Mouse (Mus musculus) kidney, postnatal 0 days (tissue): Measurements from ENCODE around the gene Dgkd. TPM values are rescaled to one million over a fixed set of nuclear protein-coding genes. Genes with fewer than 3 reads are reported as not detected.

Source experiments
- ATAC-seq: fragments of 200-750 bp; cut with Nextera tagmentation; replicated peaks from 2 replicates; pipeline ENCODE4 v1.8.0; 2017; ENCODE audit warnings: low read depth, moderate number of reproducible peaks, moderate TSS enrichment, moderate library complexity; ENCODE audit not compliant: low FRiP score
- DNase-seq: peaks from one replicate; pipeline ENCODE4 v3.0.0-alpha.2; 2016; ENCODE audit warnings: low spot score
- H3K27ac ChIP-seq: fragments of 300-500 bp; sonication (generic); 2 replicates; pipeline ENCODE4 v1.5.1; 2014; ENCODE audit warnings: mild to moderate bottlenecking
- H3K27me3 ChIP-seq: fragments of 300-500 bp; sonication (generic); 2 replicates; pipeline ENCODE4 v1.6.1; 2014; ENCODE audit warnings: low read length, mixed read lengths; ENCODE audit not compliant: insufficient read depth
- H3K36me3 ChIP-seq: fragments of 300-500 bp; sonication (generic); 2 replicates; pipeline ENCODE4 v1.6.1; 2014; ENCODE audit warnings: low read length, mixed read lengths; ENCODE audit not compliant: insufficient read depth
- H3K4me1 ChIP-seq: fragments of 300-500 bp; sonication (generic); replicated peaks from 2 replicates; pipeline ENCODE4 v1.6.1; 2014; ENCODE audit warnings: antibody characterized with exemption, low read length, mixed read lengths; ENCODE audit not compliant: insufficient read depth
- H3K4me2 ChIP-seq: fragments of 300-500 bp; sonication (generic); 2 replicates; pipeline ENCODE4 v1.6.1; 2014; ENCODE audit warnings: mild to moderate bottlenecking, low read length, moderate library complexity, mixed read lengths
- H3K4me3 ChIP-seq: fragments of 300-500 bp; sonication (generic); replicated peaks from 2 replicates; pipeline ENCODE4 v1.5.1; 2014; ENCODE audit warnings: low read depth, low read length
- H3K9ac ChIP-seq: fragments of 300-500 bp; sonication (generic); 2 replicates; pipeline ENCODE4 v1.6.1; 2014; ENCODE audit warnings: low read depth, low read length
- H3K9me3 ChIP-seq: fragments of 300-500 bp; sonication (generic); replicated peaks from 2 replicates; pipeline ENCODE4 v1.6.1; 2016; ENCODE audit warnings: low read length, inconsistent platforms, mixed read lengths
- CTCF ChIP-seq: IDR thresholded peaks from 2 replicates; pipeline ENCODE4 v1.5.1; 2016; ENCODE audit warnings: antibody characterized with exemption, low read depth, mild to moderate bottlenecking, moderate library complexity
- WGBS: fragments of 180-500 bp; shearing (Covaris S2); extraction: QIAGEN DNeasy Blood & Tissue Kit; methylation state at CpG from one replicate; pipeline ENCODE4 v1.1.7; 2014; 5-methylcytosine and 5-hydroxymethylcytosine counted together
- polyA plus RNA-seq: library from polyadenylated mRNA; unstranded; fragments of >200 nt; fragmentation: Nextera tagmentation; extraction: Ambion mirVana; gene quantifications from 2 replicates; pipeline ENCODE4 v1.2.1, GENCODE M21; 2015

Gene Dgkd
- polyA plus RNA-seq, 1 experiment from 2014 or later: 19.8 TPM

DNA sequence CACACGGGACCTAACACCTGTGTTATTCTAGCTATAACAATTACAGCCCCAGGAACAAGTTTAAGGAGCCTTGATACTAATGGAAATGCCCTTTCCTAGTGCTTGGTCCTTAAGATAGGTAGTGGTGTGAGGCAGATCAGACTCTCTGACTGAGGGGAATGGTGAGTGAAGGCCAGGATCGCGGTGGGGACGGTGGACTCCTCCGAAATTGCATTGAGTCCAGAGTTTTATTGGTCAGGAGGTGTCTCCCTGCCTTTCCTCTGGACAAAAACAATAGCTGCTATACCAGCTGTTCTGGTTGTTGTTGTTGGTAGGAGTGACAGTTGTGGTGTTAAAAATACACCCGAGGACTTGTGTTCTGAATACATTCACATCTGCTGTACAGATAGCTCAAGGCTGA, 1.3 kb downstream of the Dgkd start:
- Histone ChIP-seq H3K27ac (no peak overlapping the region), H3K4me2 (peak overlapping the region; percentile 88), H3K36me3 (no peaks in the 10 kb centered on the region), H3K4me1 (peaks cover 12% of the 10 kb centered on the region), H3K27me3 (no peaks in the 10 kb centered on the region), H3K4me3 (peak overlapping the region; percentile 98), H3K9me3 (no peaks in the 10 kb centered on the region), H3K9ac (0 out of 2 replicates have a peak overlapping the region, but pooled peaks have one; percentile 32)
- ATAC-seq (no peak), DNase-seq (no peak)
- 14% methylated on average over 6 of the region's 6 CpGs for WGBS
- TF ChIP-seq CTCF: no peak

DNA sequence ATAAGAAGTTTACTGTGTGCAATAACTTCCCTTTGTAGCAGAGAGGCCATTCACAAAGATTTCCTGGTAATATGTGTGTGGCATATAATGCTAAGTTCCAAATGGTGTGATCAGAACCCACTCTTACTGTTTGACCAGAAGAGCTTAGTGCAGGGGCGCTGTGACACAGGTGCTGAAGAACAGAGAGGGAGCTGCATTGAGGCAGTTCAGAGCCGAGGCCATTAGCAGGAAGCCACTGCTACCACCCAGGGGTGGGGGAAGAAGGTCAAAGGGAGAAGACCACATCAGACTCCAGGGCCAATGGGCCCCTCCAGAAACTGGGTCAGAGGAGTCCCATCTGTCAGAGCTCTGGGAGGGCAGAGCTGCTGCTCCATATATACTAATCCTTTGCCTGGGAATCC, 1.8 kb downstream of the Dgkd start:
- WGBS: 33% methylated on average over 2 of the region's 2 CpGs
- Histone ChIP-seq H3K27ac (no peak overlapping the region), H3K4me3 (peak overlapping the region; percentile 98; the same call in 1 of the 2 replicates), H3K9ac (no peak overlapping the region), H3K27me3 (no peaks in the 10 kb centered on the region), H3K36me3 (no peaks in the 10 kb centered on the region), H3K4me1 (peaks cover 15% of the 10 kb centered on the region), H3K9me3 (no peaks in the 10 kb centered on the region), H3K4me2 (peak overlapping the region; percentile 88)
- DNase-seq: no peak
- no peak for ATAC-seq
- TF ChIP-seq CTCF: no peak

DNA sequence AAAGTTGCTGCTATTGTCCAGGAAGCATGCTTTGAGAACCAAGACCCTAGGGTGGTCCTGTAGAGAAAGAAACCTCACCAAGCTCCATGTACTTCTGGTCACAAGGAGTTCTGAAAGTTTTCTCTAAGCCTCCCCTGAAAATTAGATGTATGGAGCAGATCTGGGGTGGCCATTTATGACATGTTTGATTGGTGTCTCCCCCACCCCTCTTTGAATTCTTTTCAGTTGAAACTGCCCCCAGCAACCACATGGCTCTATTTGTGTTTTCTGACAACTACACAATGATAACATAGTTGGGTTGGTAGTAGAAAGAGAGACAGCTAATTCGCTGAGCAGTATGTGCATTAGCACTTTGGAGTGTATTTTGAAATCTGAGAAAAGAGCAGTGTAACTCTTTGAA, 2.4 kb downstream of the Dgkd start:
- Histone ChIP-seq H3K27ac (no peak overlapping the region), H3K4me3 (no peak overlapping the region), H3K9me3 (no peaks in the 10 kb centered on the region), H3K36me3 (no peaks in the 10 kb centered on the region), H3K27me3 (no peaks in the 10 kb centered on the region), H3K4me1 (peaks cover 15% of the 10 kb centered on the region), H3K9ac (no peak overlapping the region), H3K4me2 (no peak overlapping the region)
- DNase-seq (no peak), ATAC-seq (no peak)
- no peak for TF ChIP-seq CTCF
- WGBS: 88% methylated on average over 1 of the region's 1 CpGs

DNA sequence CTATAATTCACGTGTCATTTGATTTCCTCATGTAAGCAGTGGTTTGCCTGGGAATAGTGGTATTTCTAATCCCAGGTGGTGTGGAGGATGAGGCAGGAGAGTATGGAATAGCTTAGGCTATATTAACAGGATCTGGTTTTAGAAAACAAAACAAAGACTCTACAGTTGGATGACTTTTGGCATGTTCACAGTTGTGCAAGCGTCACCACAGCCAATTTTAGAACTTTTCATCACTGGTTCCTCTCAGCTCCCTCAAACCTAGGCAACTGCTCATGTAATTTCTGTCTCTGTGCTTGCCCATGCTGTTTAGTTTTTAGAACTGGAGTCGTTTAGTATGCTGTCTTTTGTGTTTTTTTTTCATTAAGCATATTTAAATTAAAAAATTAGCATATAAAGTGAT, 3.7 kb downstream of the Dgkd start:
- no peak for DNase-seq
- ATAC-seq: no peak
- H3K4me3 ChIP-seq: no peak overlapping the region
- no peaks in the 10 kb centered on the region for H3K36me3 ChIP-seq
- TF ChIP-seq CTCF: no peak
- peaks cover 15% of the 10 kb centered on the region for H3K4me1 ChIP-seq
- no peak overlapping the region for H3K4me2 ChIP-seq
- H3K27me3 ChIP-seq: no peaks in the 10 kb centered on the region
- 71% methylated on average over 3 of the region's 3 CpGs for WGBS
- H3K9me3 ChIP-seq: no peaks in the 10 kb centered on the region
- H3K9ac ChIP-seq: no peak overlapping the region
- H3K27ac ChIP-seq: no peak overlapping the region

DNA sequence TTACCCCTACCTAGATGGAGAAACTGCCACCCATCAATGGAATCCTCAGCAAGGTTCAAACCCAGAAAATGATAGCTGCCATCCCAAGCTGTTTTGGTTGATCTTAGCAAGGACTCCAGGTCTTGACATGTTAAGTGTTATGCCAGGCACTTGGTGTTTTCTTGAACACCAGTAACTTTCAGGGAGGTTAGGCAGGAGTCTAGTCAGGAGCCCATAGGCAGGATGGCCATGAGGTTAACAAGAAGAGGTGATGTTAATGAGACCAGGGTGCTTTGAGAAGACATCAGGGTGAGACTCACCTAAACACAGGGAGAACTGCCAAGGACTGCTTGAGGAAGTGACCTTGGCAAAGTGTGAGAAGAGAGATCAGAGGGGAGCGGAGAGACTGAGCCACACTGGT, 4.9 kb downstream of the Dgkd start:
- H3K9me3 ChIP-seq: no peaks in the 10 kb centered on the region
- DNase-seq (no peak), ATAC-seq (no peak)
- peaks cover 12% of the 10 kb centered on the region for H3K4me1 ChIP-seq
- no peak overlapping the region for H3K9ac ChIP-seq
- no peak overlapping the region for H3K4me2 ChIP-seq
- no peaks in the 10 kb centered on the region for H3K27me3 ChIP-seq
- 95% methylated on average over 1 of the region's 1 CpGs for WGBS
- H3K27ac ChIP-seq: no peak overlapping the region
- H3K4me3 ChIP-seq: no peak overlapping the region
- no peak for TF ChIP-seq CTCF
- no peaks in the 10 kb centered on the region for H3K36me3 ChIP-seq

DNA sequence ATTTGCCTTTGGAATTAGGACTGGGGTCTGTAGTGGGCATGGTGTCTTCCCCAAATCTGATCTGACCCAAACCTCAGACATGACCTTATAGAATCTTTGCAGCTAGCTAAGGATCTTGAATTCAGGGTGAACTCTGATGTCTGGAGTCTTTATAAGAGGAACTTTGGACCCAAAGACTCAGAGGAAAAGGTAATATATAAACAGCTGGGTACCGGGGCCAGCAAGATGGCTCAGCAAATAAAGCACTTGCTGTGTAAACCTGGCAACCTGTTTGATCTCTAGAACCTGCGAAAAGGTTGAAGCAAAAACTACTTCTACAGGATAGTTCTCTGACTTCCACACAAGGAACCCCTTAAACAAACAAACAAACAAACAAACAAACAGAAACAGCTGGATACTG, 5.4 kb downstream of the Dgkd start:
- 79% methylated on average over 2 of the region's 2 CpGs for WGBS
- ATAC-seq (0 out of 2 replicates have a peak, but pooled peaks have one; percentile 41), DNase-seq (no peak)

DNA sequence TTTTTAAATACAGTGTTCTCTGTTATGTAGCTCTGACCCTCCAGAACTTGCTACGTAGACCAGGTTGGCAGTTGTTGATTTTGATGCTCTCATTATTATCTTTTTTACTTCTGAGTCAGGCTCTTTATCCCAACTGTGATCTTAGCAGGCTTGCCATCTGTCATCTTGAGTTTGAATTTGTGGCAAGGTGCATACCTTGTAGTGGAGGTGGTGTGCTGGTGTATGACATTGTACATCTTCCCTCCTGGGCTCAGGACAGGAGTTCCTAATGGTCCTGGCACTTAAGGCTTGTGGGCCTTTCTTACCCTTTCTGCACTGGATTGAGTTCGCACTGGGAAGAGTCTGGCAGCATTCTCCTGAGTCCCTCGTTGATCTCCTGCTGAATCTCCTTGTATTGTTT, 10.5 kb downstream of the Dgkd start:
- no peak for TF ChIP-seq CTCF
- Histone ChIP-seq H3K4me2 (no peak overlapping the region), H3K4me3 (no peak overlapping the region), H3K9me3 (no peaks in the 10 kb centered on the region), H3K36me3 (no peaks in the 10 kb centered on the region), H3K4me1 (0 out of 2 replicates have a peak, but pooled peaks cover 3% of the 10 kb centered on the region), H3K27me3 (no peaks in the 10 kb centered on the region), H3K9ac (no peak overlapping the region), H3K27ac (no peak overlapping the region)
- ATAC-seq (no peak), DNase-seq (no peak)
- WGBS: 77% methylated on average over 3 of the region's 3 CpGs

More for the DNA sequence above, 5.4 kb downstream of the Dgkd start:
- Histone ChIP-seq H3K4me3 (no peak overlapping the region), H3K9ac (no peak overlapping the region), H3K36me3 (no peaks in the 10 kb centered on the region), H3K4me1 (peaks cover 12% of the 10 kb centered on the region), H3K27ac (0 out of 2 replicates have a peak overlapping the region, but pooled peaks have one; percentile 40), H3K27me3 (no peaks in the 10 kb centered on the region), H3K9me3 (no peaks in the 10 kb centered on the region), H3K4me2 (no peak overlapping the region)
- TF ChIP-seq CTCF: no peak
